Mouse (Mus musculus) hindbrain, embryonic 11.5 days (tissue): Measurements from ENCODE around the gene Rbm18. TPM values are rescaled to one million over a fixed set of nuclear protein-coding genes. Genes with fewer than 3 reads are reported as not detected.

Experiments used
- ATAC-seq: fragments of 200-750 bp; cut with Nextera tagmentation; 2 replicates; pipeline ENCODE4 v1.8.0; 2017; ENCODE audit warnings: mild to moderate bottlenecking, moderate TSS enrichment, moderate library complexity; ENCODE audit not compliant: low FRiP score
- DNase-seq: peaks from one replicate; pipeline ENCODE4 v3.0.0-alpha.2; 2015; ENCODE audit warnings: low spot score
- H3K27ac ChIP-seq: fragments of 300-500 bp; sonication (generic); 2 replicates; pipeline ENCODE4 v1.5.1; 2014; ENCODE audit warnings: mild to moderate bottlenecking, low read depth, low read length
- H3K27me3 ChIP-seq: fragments of 300-500 bp; sonication (generic); 2 replicates; pipeline ENCODE4 v1.6.1; 2014; ENCODE audit warnings: mild to moderate bottlenecking, low read length, moderate library complexity, mixed read lengths; ENCODE audit not compliant: control insufficient read depth, insufficient read depth
- H3K36me3 ChIP-seq: fragments of 300-500 bp; sonication (generic); 2 replicates; pipeline ENCODE4 v1.6.1; 2014; ENCODE audit warnings: mild to moderate bottlenecking, low read length, moderate library complexity, mixed read lengths; ENCODE audit not compliant: control insufficient read depth, insufficient read depth
- H3K4me1 ChIP-seq: fragments of 300-500 bp; sonication (generic); replicated peaks from 2 replicates; pipeline ENCODE4 v1.6.1; 2014; ENCODE audit warnings: low read length, mixed read lengths; ENCODE audit not compliant: control insufficient read depth, insufficient read depth
- H3K4me2 ChIP-seq: fragments of 300-500 bp; sonication (generic); replicated peaks from 2 replicates; pipeline ENCODE4 v1.6.1; 2014; ENCODE audit warnings: mild to moderate bottlenecking, low read depth, low read length
- H3K4me3 ChIP-seq: fragments of 300-500 bp; sonication (generic); 2 replicates; pipeline ENCODE4 v1.5.1; 2014; ENCODE audit warnings: low read depth, low read length
- H3K9ac ChIP-seq: fragments of 300-500 bp; sonication (generic); 2 replicates; pipeline ENCODE4 v1.6.1; 2014; ENCODE audit warnings: low read depth, low read length
- H3K9me3 ChIP-seq: fragments of 300-500 bp; sonication (generic); 2 replicates; pipeline ENCODE4 v1.6.1; 2016; ENCODE audit warnings: low read length; ENCODE audit not compliant: control insufficient read depth
- WGBS: fragments of 180-500 bp; shearing (Covaris S2); extraction: QIAGEN DNeasy Blood & Tissue Kit; methylation state at CpG from one replicate; pipeline ENCODE4 v1.1.7; 2014; 5-methylcytosine and 5-hydroxymethylcytosine counted together
- polyA plus RNA-seq: library from polyadenylated mRNA; unstranded; fragments of >200 nt; fragmentation: Nextera tagmentation; extraction: Ambion mirVana; gene quantifications from 2 replicates; pipeline ENCODE4 v1.2.1, GENCODE M21; 2014

Gene Rbm18
- polyA plus RNA-seq, 1 experiment from 2014 or later, result 121 TPM

DNA sequence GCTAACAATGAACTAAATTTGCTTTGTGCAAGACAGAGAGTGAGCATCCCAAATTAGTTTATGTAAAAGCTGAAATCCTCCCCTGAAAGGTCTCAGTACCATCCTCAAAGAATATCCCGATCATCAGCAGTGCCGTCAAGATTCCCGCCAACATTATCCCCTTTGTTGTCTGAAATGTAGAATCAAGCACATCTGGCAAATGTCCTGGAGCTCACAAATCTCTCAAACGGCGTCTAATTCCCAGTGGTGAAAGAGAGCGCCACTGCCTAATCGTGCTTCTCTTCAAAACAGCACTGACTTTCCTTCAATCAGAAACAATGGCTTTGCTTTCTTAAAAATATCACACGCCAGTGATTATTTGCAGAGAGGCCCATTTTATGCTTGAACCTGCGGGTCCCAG lies 69.4 kb downstream of the Rbm18 start:
- Histone ChIP-seq H3K27ac (no peak overlapping the region), H3K9ac (no peak overlapping the region), H3K4me3 (no peak overlapping the region), H3K36me3 (no peaks in the 10 kb centered on the region), H3K9me3 (no peaks in the 10 kb centered on the region), H3K4me2 (no peak overlapping the region), H3K4me1 (no peaks in the 10 kb centered on the region), H3K27me3 (no peaks in the 10 kb centered on the region)
- ATAC-seq (no peak), DNase-seq (no peak)
- WGBS, result 65% methylated on average over 9 of the region's 9 CpGs

Other genes with a start within 250 kb of the Rbm18 start
- 1.3 and 1.9 TPM in 2 replicates for gene Ttll11, start 156.9 kb downstream of the Rbm18 start, polyA plus RNA-seq
- gene Ndufa8, start 87.4 kb downstream of the Rbm18 start, polyA plus RNA-seq, result 196 and 198 TPM in 2 replicates
- gene Morn5, start 87.3 kb downstream of the Rbm18 start, polyA plus RNA-seq, result 3.6 and 4.0 TPM in 2 replicates
- gene Lhx6, start 31.4 kb downstream of the Rbm18 start, polyA plus RNA-seq, result 0.93 and 1.3 TPM in 2 replicates
- 29.7 and 35.9 TPM in 2 replicates for gene Mrrf, start 384 bp downstream of the Rbm18 start, polyA plus RNA-seq
- 4.2 and 5.6 TPM in 2 replicates for gene Ptgs1, start 93.7 kb upstream of the Rbm18 start, polyA plus RNA-seq
- gene Olfr338, start 236.7 kb upstream of the Rbm18 start, polyA plus RNA-seq, result not detected in 2 replicates